Mouse (Mus musculus) embryonic facial prominence, embryonic 14.5 days (tissue): Measurements from ENCODE around the gene Gm31371. TPM values are rescaled to one million over a fixed set of nuclear protein-coding genes. Genes with fewer than 3 reads are reported as not detected.
"Not testable (repeated sequence)": the region's sequence is repeated elsewhere in the genome, so short reads cannot be mapped to it uniquely, and the experiment has no call there.

ENCODE experiments used
- ATAC-seq: fragments of 200-750 bp; cut with Nextera tagmentation; 2 replicates; pipeline ENCODE4 v1.8.0; 2017; ENCODE audit warnings: low read depth, moderate number of reproducible peaks, moderate TSS enrichment
- DNase-seq: peaks from one replicate; pipeline ENCODE4 v3.0.0-alpha.2; 2015; ENCODE audit warnings: low spot score
- H3K27ac ChIP-seq: fragments of 300-500 bp; sonication (generic); replicated peaks from 2 replicates; pipeline ENCODE4 v1.5.1; 2014; ENCODE audit warnings: low read depth, mild to moderate bottlenecking, low read length, moderate library complexity
- H3K27me3 ChIP-seq: fragments of 300-500 bp; sonication (generic); replicated peaks from 2 replicates; pipeline ENCODE4 v1.6.1; 2014; ENCODE audit warnings: low read length; ENCODE audit not compliant: control insufficient read depth, insufficient read depth
- H3K36me3 ChIP-seq: fragments of 300-500 bp; sonication (generic); 2 replicates; pipeline ENCODE4 v1.6.1; 2014; ENCODE audit warnings: low read length, mixed read lengths; ENCODE audit not compliant: control insufficient read depth, insufficient read depth
- H3K4me1 ChIP-seq: fragments of 300-500 bp; sonication (generic); 2 replicates; pipeline ENCODE4 v1.6.1; 2014; ENCODE audit warnings: antibody characterized with exemption, low read length; ENCODE audit not compliant: control insufficient read depth, insufficient read depth
- H3K4me2 ChIP-seq: fragments of 300-500 bp; sonication (generic); 2 replicates; pipeline ENCODE4 v1.6.1; 2014; ENCODE audit warnings: low read depth, mild to moderate bottlenecking, low read length, moderate library complexity, mixed read lengths
- H3K4me3 ChIP-seq: fragments of 300-500 bp; sonication (generic); 2 replicates; pipeline ENCODE4 v1.5.1; 2014; ENCODE audit warnings: low read depth, mild to moderate bottlenecking, low read length
- H3K9ac ChIP-seq: fragments of 300-500 bp; sonication (generic); 2 replicates; pipeline ENCODE4 v1.6.1; 2014; ENCODE audit warnings: low read depth, mild to moderate bottlenecking, low read length, moderate library complexity, mixed read lengths
- H3K9me3 ChIP-seq: fragments of 300-500 bp; sonication (generic); 2 replicates; pipeline ENCODE4 v1.6.1; 2016; ENCODE audit warnings: low read length; ENCODE audit not compliant: control insufficient read depth
- WGBS: fragments of 180-500 bp; shearing (Covaris S2); extraction: QIAGEN DNeasy Blood & Tissue Kit; methylation state at CpG from one replicate; pipeline ENCODE4 v1.1.7; 2014; 5-methylcytosine and 5-hydroxymethylcytosine counted together
- polyA plus RNA-seq: library from polyadenylated mRNA; unstranded; fragments of >200 nt; fragmentation: Nextera tagmentation; extraction: Ambion mirVana; gene quantifications from 2 replicates; pipeline ENCODE4 v1.2.1, GENCODE M21; 2014

The Gm31371 gene
- polyA plus RNA-seq = not detected in 2 replicates

DNA sequence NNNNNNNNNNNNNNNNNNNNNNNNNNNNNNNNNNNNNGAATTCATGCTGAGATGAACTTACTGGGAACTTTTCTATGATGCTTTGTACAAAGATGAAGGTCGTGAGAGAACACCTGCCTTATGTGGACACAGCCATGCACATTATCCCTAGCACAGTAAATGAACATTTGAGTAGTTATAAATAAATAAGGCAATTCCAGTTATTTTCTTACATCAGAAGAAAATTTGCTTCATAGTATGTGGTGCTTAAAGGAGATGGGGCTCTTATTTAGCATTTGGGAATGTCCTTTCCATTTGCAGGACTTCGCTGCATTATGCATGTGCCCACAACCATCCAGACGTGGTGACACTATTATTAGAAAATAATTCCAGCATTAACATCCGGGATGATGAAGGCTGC lies at the start of gene Gm31371:
TSS of gene Gm31371 (plus strand) at position 301 of the 400 bp plus-strand sequence.
- not testable (repeated sequence) for H3K27ac ChIP-seq, H3K27me3 ChIP-seq, H3K4me1 ChIP-seq, H3K9ac ChIP-seq, H3K4me3 ChIP-seq, ATAC-seq, H3K9me3 ChIP-seq, H3K36me3 ChIP-seq, DNase-seq, H3K4me2 ChIP-seq
- whole genome bisulfite sequencing = 83% methylated on average over 2 of the region's 4 CpGs

DNA sequence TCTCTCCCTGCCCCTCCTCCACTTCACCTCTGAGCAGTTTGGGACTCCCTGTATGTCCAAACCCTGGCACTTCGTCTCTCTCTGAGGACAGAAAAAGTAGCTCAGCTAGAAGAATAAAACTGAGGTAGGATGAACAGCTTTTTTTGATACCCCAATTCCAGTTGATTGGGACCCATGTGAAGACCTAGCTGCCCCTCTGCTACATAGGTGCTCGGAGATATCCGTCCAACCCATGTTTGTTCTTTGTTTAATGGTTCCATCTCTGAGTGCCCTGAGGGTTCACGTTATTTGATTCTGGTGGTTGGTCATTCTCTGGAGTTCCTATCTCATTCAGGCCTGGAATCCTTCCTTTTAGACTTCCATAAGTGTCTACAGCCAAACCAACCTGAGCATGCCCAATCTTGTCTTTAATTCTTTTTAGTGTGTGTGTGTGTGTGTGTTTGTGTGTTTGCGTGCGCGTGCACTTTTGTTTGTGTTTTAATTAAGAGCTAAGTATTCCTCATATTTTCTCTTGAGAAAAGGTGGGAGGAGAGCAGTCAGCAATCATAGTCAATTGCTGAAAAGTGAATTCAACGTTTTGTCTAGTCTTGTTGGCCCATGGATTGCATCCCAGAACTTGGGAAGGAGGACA lies 3.3 kb downstream of the Gm31371 start:
- not testable (repeated sequence) for ATAC-seq, H3K4me2 ChIP-seq, DNase-seq, H3K36me3 ChIP-seq, H3K27ac ChIP-seq, H3K4me3 ChIP-seq, H3K27me3 ChIP-seq, H3K9ac ChIP-seq, H3K9me3 ChIP-seq, H3K4me1 ChIP-seq
- WGBS = 86% methylated on average over 7 of the region's 8 CpGs

DNA sequence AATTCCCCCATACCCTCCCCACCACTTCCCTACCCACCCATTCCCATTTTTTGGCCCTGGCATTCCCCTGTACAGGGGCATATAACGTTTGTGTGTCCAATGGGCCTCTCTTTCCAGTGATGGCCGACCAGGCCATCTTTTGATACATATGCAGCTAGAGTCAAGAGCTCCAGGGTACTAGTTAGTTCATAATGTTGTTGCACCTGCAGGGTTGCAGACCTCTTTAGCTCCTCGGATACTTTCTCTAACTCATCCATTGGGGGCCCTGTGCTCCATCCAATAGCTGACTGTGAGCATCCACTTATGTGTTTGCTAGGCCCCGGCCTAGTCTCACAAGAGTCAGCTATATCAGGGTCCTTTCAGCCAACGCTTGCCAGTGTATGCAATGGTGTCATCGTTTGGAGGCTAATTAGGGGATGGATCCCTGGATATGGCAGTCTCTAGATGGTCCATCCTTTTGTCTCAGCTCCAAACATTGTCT lies 5.7 kb downstream of the Gm31371 start:
- WGBS = 84% methylated on average over 4 of the region's 6 CpGs
- not testable (repeated sequence) for H3K36me3 ChIP-seq, DNase-seq, H3K9ac ChIP-seq, H3K27ac ChIP-seq, ATAC-seq, H3K9me3 ChIP-seq, H3K4me1 ChIP-seq, H3K27me3 ChIP-seq, H3K4me3 ChIP-seq, H3K4me2 ChIP-seq

DNA sequence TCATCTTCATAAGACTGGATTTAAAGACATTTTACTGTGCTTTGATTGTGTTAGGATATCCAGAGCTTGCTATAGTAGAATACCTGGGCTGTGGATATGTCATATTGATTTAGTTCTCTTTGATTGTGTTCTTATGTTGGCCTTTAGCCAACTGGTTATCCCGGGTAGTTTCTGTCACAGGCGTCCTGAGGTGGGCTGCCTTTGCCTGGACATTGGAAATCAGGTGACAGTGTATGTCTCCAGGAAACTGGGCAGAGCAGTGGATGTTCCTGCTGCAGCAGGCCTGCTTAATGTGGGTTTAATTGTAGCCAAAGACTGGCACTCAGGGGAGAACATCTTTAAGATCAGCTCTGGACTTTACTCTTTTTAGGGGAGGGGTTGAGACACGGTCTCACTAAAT lies 15.9 kb downstream of the Gm31371 start:
- H3K4me1 ChIP-seq, ATAC-seq, H3K27ac ChIP-seq, H3K27me3 ChIP-seq, DNase-seq, H3K4me2 ChIP-seq, H3K9me3 ChIP-seq, H3K36me3 ChIP-seq, H3K4me3 ChIP-seq, H3K9ac ChIP-seq: not testable (repeated sequence)
- 85% methylated on average over 2 of the region's 3 CpGs for WGBS

DNA sequence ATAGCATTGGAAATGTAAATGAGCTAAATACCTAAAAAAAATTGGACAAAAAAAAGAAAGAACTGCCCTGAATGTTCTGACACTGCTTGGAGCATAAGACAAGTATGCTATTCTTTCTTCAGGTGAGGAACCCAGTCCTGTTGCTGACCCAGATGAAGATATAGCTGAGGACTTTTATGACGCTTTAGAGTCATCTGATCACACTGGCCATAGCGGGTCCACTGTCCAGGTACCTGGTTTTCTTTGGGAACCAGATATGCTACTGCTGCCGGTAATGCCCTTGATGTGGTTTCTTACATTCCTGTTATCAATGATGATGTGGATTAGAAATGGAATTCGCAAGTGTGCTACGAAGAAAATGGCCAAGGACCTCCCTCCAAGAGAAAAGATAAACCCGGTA lies 31.1 kb downstream of the Gm31371 start:
- ATAC-seq = not testable (repeated sequence)

DNA sequence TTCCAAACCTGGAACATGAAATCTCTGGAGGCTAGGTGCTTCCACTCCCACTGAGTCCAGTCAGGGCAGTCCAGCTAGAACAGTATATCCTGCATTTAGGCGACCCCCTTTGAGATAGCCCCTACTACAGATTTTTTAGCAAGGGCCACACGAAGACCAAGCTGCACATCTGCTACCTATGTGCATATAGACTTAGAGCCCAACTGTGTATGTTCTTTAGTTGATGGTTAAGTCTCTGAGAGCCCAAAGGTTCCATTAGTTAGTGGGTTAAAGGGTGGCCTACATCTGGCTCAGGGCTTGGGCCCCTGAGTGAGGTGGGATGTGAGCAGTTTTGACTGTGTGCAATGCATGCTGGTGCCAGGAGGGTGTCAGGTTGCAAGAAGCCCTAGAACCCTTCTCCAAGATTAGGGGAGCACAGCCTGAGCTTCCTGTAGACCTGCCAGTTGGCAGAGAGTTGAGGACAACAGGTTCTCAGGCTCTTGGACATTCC lies 32.4 kb downstream of the Gm31371 start:
- 57% methylated on average over 1 of the region's 2 CpGs for WGBS

More for the DNA sequence above, 31.1 kb downstream of the Gm31371 start:
- H3K27me3 ChIP-seq, H3K4me3 ChIP-seq, H3K36me3 ChIP-seq, H3K9ac ChIP-seq, H3K9me3 ChIP-seq, H3K4me1 ChIP-seq, DNase-seq, H3K27ac ChIP-seq, H3K4me2 ChIP-seq: not testable (repeated sequence)
- WGBS = no CpG with 5 or more reads among the region's 6 CpGs

DNA sequence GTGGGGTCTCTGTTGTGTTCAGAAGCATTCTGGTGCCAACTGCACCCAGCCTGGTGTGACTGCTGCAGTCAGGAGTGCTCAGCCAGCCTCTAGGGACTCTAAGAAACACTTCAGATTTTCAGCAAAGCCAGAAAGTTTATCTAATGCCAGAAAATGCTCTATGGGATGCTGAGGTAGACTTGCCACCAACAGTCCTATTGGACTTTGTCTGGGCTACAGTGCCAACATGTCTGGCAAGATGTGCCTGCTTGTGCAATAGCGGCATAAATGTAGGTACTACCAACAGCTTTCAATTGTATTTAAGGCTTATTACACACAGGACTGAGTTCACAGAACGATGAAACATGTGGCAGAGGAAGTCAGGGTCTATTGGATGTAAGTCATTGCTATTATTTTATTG lies 57.7 kb downstream of the Gm31371 start:
- no peak overlapping the region for H3K4me2 ChIP-seq
- WGBS = 82% methylated on average over 2 of the region's 2 CpGs

More for the DNA sequence above, 32.4 kb downstream of the Gm31371 start:
- H3K27ac ChIP-seq, H3K4me1 ChIP-seq, H3K27me3 ChIP-seq, ATAC-seq, DNase-seq, H3K4me2 ChIP-seq, H3K9me3 ChIP-seq, H3K36me3 ChIP-seq, H3K4me3 ChIP-seq, H3K9ac ChIP-seq: not testable (repeated sequence)

DNA sequence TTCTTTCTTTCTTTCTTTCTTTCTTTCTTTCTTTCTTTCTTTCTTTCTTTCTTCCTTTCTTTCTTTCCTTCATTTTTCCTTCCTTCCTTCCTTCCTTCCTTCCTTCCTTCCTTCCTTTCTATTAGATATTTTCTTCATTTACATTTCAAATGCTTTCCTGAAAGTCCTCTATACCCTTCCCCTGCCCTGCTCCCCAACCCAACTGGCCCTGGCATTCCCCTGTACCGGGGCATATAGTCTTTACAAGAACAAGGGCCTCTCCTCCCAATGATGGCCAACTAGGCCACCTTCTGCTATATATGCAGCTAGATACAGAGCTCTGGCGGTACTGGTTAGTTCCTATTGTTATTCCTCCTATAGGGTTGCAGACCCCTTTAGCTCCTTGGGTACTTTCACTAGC lies 60.6 kb downstream of the Gm31371 start:
- not testable (repeated sequence) for ATAC-seq, H3K9ac ChIP-seq, H3K27me3 ChIP-seq, H3K4me3 ChIP-seq, H3K9me3 ChIP-seq, H3K36me3 ChIP-seq, H3K4me2 ChIP-seq, H3K27ac ChIP-seq, H3K4me1 ChIP-seq, DNase-seq
- 70% methylated on average over 2 of the region's 2 CpGs for WGBS

More for the DNA sequence above, 57.7 kb downstream of the Gm31371 start:
- Histone ChIP-seq H3K4me3 (no peak overlapping the region), H3K27ac (no peak overlapping the region), H3K9ac (no peak overlapping the region), H3K9me3 (no peaks in the 10 kb centered on the region), H3K36me3 (no peaks in the 10 kb centered on the region), H3K4me1 (no peaks in the 10 kb centered on the region), H3K27me3 (no peaks in the 10 kb centered on the region)
- no peak for DNase-seq
- no peak for ATAC-seq

DNA sequence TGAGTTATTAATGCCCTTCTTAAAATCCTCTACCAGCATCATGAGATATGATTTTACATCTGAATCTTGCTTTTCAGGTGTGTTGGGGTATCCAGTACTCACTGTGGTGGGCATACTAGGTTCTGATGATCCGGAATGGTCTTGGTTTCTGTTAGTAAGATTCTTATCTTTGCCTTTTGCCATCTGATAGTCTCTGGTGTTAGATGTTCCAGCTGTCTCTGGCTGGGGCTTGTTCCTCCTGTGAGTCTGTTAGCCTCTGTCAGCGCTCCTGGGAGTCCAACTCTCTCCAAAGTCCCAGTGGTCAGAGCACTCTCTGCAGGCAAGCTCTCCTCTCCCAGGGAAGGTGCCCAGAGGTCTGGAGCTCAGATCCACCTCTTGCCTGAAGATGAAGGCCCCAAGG lies 65.0 kb downstream of the Gm31371 start:
- not testable (repeated sequence) for H3K4me3 ChIP-seq, H3K4me1 ChIP-seq, H3K27ac ChIP-seq, H3K27me3 ChIP-seq, H3K9me3 ChIP-seq, H3K36me3 ChIP-seq, DNase-seq, H3K4me2 ChIP-seq, H3K9ac ChIP-seq, ATAC-seq
- WGBS = 53% methylated on average over 2 of the region's 2 CpGs
